Mouse (Mus musculus) midbrain, embryonic 12.5 days (tissue): ENCODE results near the gene Maml3. TPM values are rescaled to one million over a fixed set of nuclear protein-coding genes. Genes with fewer than 3 reads are reported as not detected.

ENCODE experiments used
- ATAC-seq: fragments of 200-750 bp; cut with Nextera tagmentation; 2 replicates; pipeline ENCODE4 v1.8.0; 2017; ENCODE audit warnings: low read depth, moderate TSS enrichment, moderate library complexity; ENCODE audit not compliant: low FRiP score
- H3K27ac ChIP-seq: fragments of 300-500 bp; sonication (generic); replicated peaks from 2 replicates; pipeline ENCODE4 v1.5.1; 2016; ENCODE audit warnings: mild to moderate bottlenecking
- H3K27me3 ChIP-seq: fragments of 300-500 bp; sonication (generic); 2 replicates; pipeline ENCODE4 v1.6.1; 2016; ENCODE audit warnings: mild to moderate bottlenecking
- H3K36me3 ChIP-seq: fragments of 300-500 bp; sonication (generic); 2 replicates; pipeline ENCODE4 v1.6.1; 2016
- H3K4me1 ChIP-seq: fragments of 300-500 bp; sonication (generic); 2 replicates; pipeline ENCODE4 v1.6.1; 2016
- H3K4me2 ChIP-seq: fragments of 300-500 bp; sonication (generic); replicated peaks from 2 replicates; pipeline ENCODE4 v1.6.1; 2016; ENCODE audit warnings: mild to moderate bottlenecking, moderate library complexity
- H3K4me3 ChIP-seq: fragments of 300-500 bp; sonication (generic); 2 replicates; pipeline ENCODE4 v1.5.1; 2016; ENCODE audit warnings: mild to moderate bottlenecking
- H3K9ac ChIP-seq: fragments of 300-500 bp; sonication (generic); replicated peaks from 2 replicates; pipeline ENCODE4 v1.6.1; 2016; ENCODE audit warnings: mild to moderate bottlenecking, moderate library complexity
- H3K9me3 ChIP-seq: fragments of 300-500 bp; sonication (generic); 2 replicates; pipeline ENCODE4 v1.6.1; 2016; ENCODE audit warnings: mild to moderate bottlenecking
- WGBS: fragments of 180-500 bp; shearing (Covaris S2); methylation state at CpG from one replicate; pipeline ENCODE4 v1.1.7; 2016; 5-methylcytosine and 5-hydroxymethylcytosine counted together
- polyA plus RNA-seq: library from polyadenylated mRNA; unstranded; fragments of >200 nt; fragmentation: Nextera tagmentation; extraction: Ambion mirVana; gene quantifications from 2 replicates; pipeline ENCODE4 v1.2.1, GENCODE M21; 2016

Maml3 gene
- polyA plus RNA-seq: 8.2 and 9.3 TPM in 2 replicates

- WGBS: under 1% methylated on average over 24 of the region's 49 CpGs
- peak within 1 kb of the TSS; percentile 89 for H3K4me3 ChIP-seq
- no peaks in the 10 kb centered on the region for H3K9me3 ChIP-seq
- peak within 1 kb of the TSS; percentile 84 for H3K4me2 ChIP-seq
- H3K9ac ChIP-seq: peak within 1 kb of the TSS; percentile 98
- peak; percentile 50 for ATAC-seq
- H3K4me1 ChIP-seq: peaks cover 18% of the 10 kb centered on the region
- H3K27ac ChIP-seq: peak within 1 kb of the TSS; percentile 99
- H3K36me3 ChIP-seq: no peaks in the 10 kb centered on the region
- H3K27me3 ChIP-seq: no peaks in the 10 kb centered on the region
Observed at GRCm38 (mm10) chr3:52104636-52105151, at the start of gene Maml3. Gene Maml3, minus strand, starts transcription at chr3:52105076.

- WGBS: 74% methylated on average over 3 of the region's 3 CpGs
- H3K4me2 ChIP-seq: no peak overlapping the region
- no peak overlapping the region for H3K4me3 ChIP-seq
- no peaks in the 10 kb centered on the region for H3K4me1 ChIP-seq
- H3K27me3 ChIP-seq: no peaks in the 10 kb centered on the region
- no peak overlapping the region for H3K27ac ChIP-seq
- ATAC-seq: no peak
- H3K36me3 ChIP-seq: no peaks in the 10 kb centered on the region
- no peak overlapping the region for H3K9ac ChIP-seq
- H3K9me3 ChIP-seq: peaks cover 4% of the 10 kb centered on the region; the same call in 1 of the 2 replicates
Observed at GRCm38 (mm10) chr3:52151155-52151554, 46.3 kb upstream of the Maml3 start.

GRCm38 (mm10) chr3:52148301-52148700 lies 43.4 kb upstream of the Maml3 start:
- H3K9ac ChIP-seq: no peak overlapping the region
- no peak for ATAC-seq

GRCm38 (mm10) chr3:52144776-52145460 lies 40.0 kb upstream of the Maml3 start:
- H3K4me2 ChIP-seq: no peak overlapping the region
- H3K4me1 ChIP-seq: no peaks in the 10 kb centered on the region
- no peak for ATAC-seq
- H3K9me3 ChIP-seq: no peaks in the 10 kb centered on the region
- no peak overlapping the region for H3K4me3 ChIP-seq
- H3K27ac ChIP-seq: no peak overlapping the region
- H3K27me3 ChIP-seq: no peaks in the 10 kb centered on the region
- no peak overlapping the region for H3K9ac ChIP-seq
- H3K36me3 ChIP-seq: no peaks in the 10 kb centered on the region
- 88% methylated on average over 12 of the region's 12 CpGs for WGBS

More at GRCm38 (mm10) chr3:52148301-52148700, 43.4 kb upstream of the Maml3 start:
- no peak overlapping the region for H3K27ac ChIP-seq
- H3K4me3 ChIP-seq: no peak overlapping the region
- no peaks in the 10 kb centered on the region for H3K4me1 ChIP-seq
- H3K4me2 ChIP-seq: no peak overlapping the region
- no peaks in the 10 kb centered on the region for H3K9me3 ChIP-seq
- no peaks in the 10 kb centered on the region for H3K27me3 ChIP-seq
- H3K36me3 ChIP-seq: no peaks in the 10 kb centered on the region
- 60% methylated on average over 4 of the region's 4 CpGs for WGBS

GRCm38 (mm10) chr3:52143017-52143416 lies 38.1 kb upstream of the Maml3 start:
- Histone ChIP-seq H3K9me3 (no peaks in the 10 kb centered on the region), H3K9ac (no peak overlapping the region), H3K27ac (no peak overlapping the region), H3K4me3 (no peak overlapping the region), H3K36me3 (no peaks in the 10 kb centered on the region), H3K4me2 (no peak overlapping the region), H3K4me1 (no peaks in the 10 kb centered on the region; the same call in 1 of the 2 replicates), H3K27me3 (no peaks in the 10 kb centered on the region)
- ATAC-seq: no peak
- WGBS: 69% methylated on average over 7 of the region's 7 CpGs

GRCm38 (mm10) chr3:52140162-52140561 lies 35.3 kb upstream of the Maml3 start:
- 84% methylated on average over 16 of the region's 16 CpGs for WGBS
- H3K27me3 ChIP-seq: no peaks in the 10 kb centered on the region
- no peak overlapping the region for H3K4me3 ChIP-seq
- no peak for ATAC-seq
- no peaks in the 10 kb centered on the region for H3K9me3 ChIP-seq
- no peaks in the 10 kb centered on the region for H3K36me3 ChIP-seq
- H3K4me1 ChIP-seq: no peaks in the 10 kb centered on the region; the same call in 1 of the 2 replicates
- no peak overlapping the region for H3K9ac ChIP-seq
- H3K4me2 ChIP-seq: no peak overlapping the region
- no peak overlapping the region for H3K27ac ChIP-seq

- Histone ChIP-seq H3K4me3 (no peak overlapping the region), H3K27me3 (no peaks in the 10 kb centered on the region), H3K4me2 (no peak overlapping the region), H3K9ac (no peak overlapping the region), H3K4me1 (no peaks in the 10 kb centered on the region), H3K9me3 (no peaks in the 10 kb centered on the region), H3K36me3 (no peaks in the 10 kb centered on the region), H3K27ac (no peak overlapping the region)
- no peak for ATAC-seq
- WGBS: 95% methylated on average over 3 of the region's 3 CpGs
Observed at GRCm38 (mm10) chr3:52125421-52125820, 20.5 kb upstream of the Maml3 start.

GRCm38 (mm10) chr3:52120858-52121257 lies 16.0 kb upstream of the Maml3 start:
- no peak overlapping the region for H3K9ac ChIP-seq
- 88% methylated on average over 4 of the region's 4 CpGs for WGBS
- no peak overlapping the region for H3K27ac ChIP-seq
- no peaks in the 10 kb centered on the region for H3K9me3 ChIP-seq
- no peak for ATAC-seq
- no peaks in the 10 kb centered on the region for H3K4me1 ChIP-seq
- H3K4me2 ChIP-seq: no peak overlapping the region
- no peaks in the 10 kb centered on the region for H3K36me3 ChIP-seq
- H3K27me3 ChIP-seq: no peaks in the 10 kb centered on the region
- H3K4me3 ChIP-seq: no peak overlapping the region

- no peaks in the 10 kb centered on the region for H3K4me1 ChIP-seq
- H3K36me3 ChIP-seq: no peaks in the 10 kb centered on the region
- H3K9me3 ChIP-seq: no peaks in the 10 kb centered on the region
- no peaks in the 10 kb centered on the region for H3K27me3 ChIP-seq
- ATAC-seq: no peak
- H3K9ac ChIP-seq: no peak overlapping the region
- H3K27ac ChIP-seq: no peak overlapping the region
- H3K4me3 ChIP-seq: no peak overlapping the region
- 92% methylated on average over 7 of the region's 7 CpGs for WGBS
- H3K4me2 ChIP-seq: no peak overlapping the region
Observed at GRCm38 (mm10) chr3:52119216-52119615, 14.3 kb upstream of the Maml3 start.

GRCm38 (mm10) chr3:52115421-52115820 lies 10.5 kb upstream of the Maml3 start:
- no peaks in the 10 kb centered on the region for H3K9me3 ChIP-seq
- H3K9ac ChIP-seq: no peak overlapping the region
- H3K27me3 ChIP-seq: no peaks in the 10 kb centered on the region
- no peak overlapping the region for H3K27ac ChIP-seq
- WGBS: 84% methylated on average over 9 of the region's 9 CpGs
- H3K4me1 ChIP-seq: no peaks in the 10 kb centered on the region
- H3K4me3 ChIP-seq: no peak overlapping the region
- no peak overlapping the region for H3K4me2 ChIP-seq
- no peak for ATAC-seq
- no peaks in the 10 kb centered on the region for H3K36me3 ChIP-seq

GRCm38 (mm10) chr3:52108027-52108426 lies 3.2 kb upstream of the Maml3 start:
- Histone ChIP-seq H3K27ac (no peak overlapping the region), H3K4me1 (peaks cover 5% of the 10 kb centered on the region; the same call in 1 of the 2 replicates), H3K9ac (no peak overlapping the region), H3K27me3 (no peaks in the 10 kb centered on the region), H3K9me3 (no peaks in the 10 kb centered on the region), H3K4me3 (no peak overlapping the region), H3K4me2 (no peak overlapping the region), H3K36me3 (no peaks in the 10 kb centered on the region)
- no peak for ATAC-seq

- peak overlapping the region; percentile 99 for H3K27ac ChIP-seq
- H3K4me1 ChIP-seq: peaks cover 18% of the 10 kb centered on the region
- H3K4me3 ChIP-seq: peak overlapping the region; percentile 89
- H3K36me3 ChIP-seq: no peaks in the 10 kb centered on the region
- ATAC-seq: no peak
- H3K9me3 ChIP-seq: no peaks in the 10 kb centered on the region
- peak overlapping the region; percentile 98 for H3K9ac ChIP-seq
- no peaks in the 10 kb centered on the region for H3K27me3 ChIP-seq
- H3K4me2 ChIP-seq: peak overlapping the region; percentile 84
- WGBS: 1% methylated on average over 13 of the region's 20 CpGs
Observed at GRCm38 (mm10) chr3:52105156-52105555, 280 bp upstream of the Maml3 start.
